Mouse (Mus musculus) lung, adult 2 months (tissue): ENCODE data around the gene Tra2a.

Experiments used
- CTCF ChIP-seq: fragments of 200-500 bp; IDR thresholded peaks from 2 replicates; pipeline ENCODE4 v1.5.1; 2011; ENCODE audit warnings: mild to moderate bottlenecking, low read length, control low read depth; ENCODE audit not compliant: insufficient read depth
- POLR2A ChIP-seq: fragments of 200-500 bp; IDR thresholded peaks from 2 replicates; pipeline ENCODE4 v1.6.1; 2011; ENCODE audit warnings: low read depth, mild to moderate bottlenecking, control low read depth, low read length, borderline replicate concordance; ENCODE audit errors: extremely low read depth

DNA sequence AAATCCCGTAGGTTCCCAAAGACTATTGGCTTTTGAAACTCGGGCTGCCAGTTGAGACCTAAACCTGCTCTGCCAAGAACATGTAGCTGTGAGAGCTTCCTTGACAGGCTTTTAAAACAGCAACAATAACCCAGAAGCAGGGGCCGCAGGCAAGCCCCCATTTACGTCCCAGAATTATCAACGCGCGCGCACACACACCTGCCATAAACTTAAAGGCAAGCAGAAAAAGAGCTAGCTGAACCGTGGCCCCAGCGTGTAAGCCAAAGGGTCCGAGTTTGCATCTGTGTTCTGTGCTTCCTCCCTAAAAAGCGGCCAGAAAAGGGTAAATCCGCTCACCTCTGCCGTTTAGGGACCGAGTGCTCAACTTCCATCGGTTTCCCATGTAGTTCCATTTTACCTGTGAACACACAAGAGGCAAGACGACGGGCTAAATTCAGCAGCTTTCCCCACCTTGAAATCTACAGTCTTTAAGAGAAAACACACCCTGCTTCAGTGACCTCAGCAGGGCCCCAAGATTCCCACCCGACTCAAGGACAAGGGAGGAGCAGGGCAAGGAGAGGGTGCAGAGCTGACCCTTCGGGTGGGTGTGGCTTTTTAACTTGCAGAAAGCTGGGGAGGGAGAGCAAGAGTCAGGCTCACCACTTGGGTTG, 50.8 kb downstream of the Tra2a start:
- TF ChIP-seq CTCF: no peak
- TF ChIP-seq POLR2A: no peak
